Mouse (Mus musculus): Measurements from ENCODE around the gene Sds.

The Sds gene

GRCm38 (mm10) chr5:120476296-120476695 lies at the start of gene Sds:
Sds (plus strand) TSS chr5:120476526.
- in situ Hi-C loops (cut with MseI, MboI): no loop called here

GRCm38 (mm10) chr5:120426572-120426971 lies 49.8 kb upstream of the Sds start:
- in situ Hi-C loops (cut with MseI, MboI): no loop called here

- in situ Hi-C loops (cut with MseI, MboI): no loop called here
Observed at GRCm38 (mm10) chr5:120427451-120427938, 48.8 kb upstream of the Sds start.

- in situ Hi-C loops (cut with MseI, MboI): no loop called here
Observed at GRCm38 (mm10) chr5:120428189-120428838, 48.0 kb upstream of the Sds start.

- in situ Hi-C loops (cut with MseI, MboI): no loop called here
Observed at GRCm38 (mm10) chr5:120428990-120429389, 47.3 kb upstream of the Sds start.

- in situ Hi-C loops (cut with MseI, MboI): no loop called here
Observed at GRCm38 (mm10) chr5:120429692-120430091, 46.6 kb upstream of the Sds start.

GRCm38 (mm10) chr5:120431001-120431583 lies 45.2 kb upstream of the Sds start:
- in situ Hi-C loops (cut with MseI, MboI): no loop called here

- in situ Hi-C loops (cut with MseI, MboI): no loop called here
Observed at GRCm38 (mm10) chr5:120431649-120432485, 44.5 kb upstream of the Sds start, which contains the start of gene Lhx5. Lhx5 (plus strand) TSS chr5:120431699.

- in situ Hi-C loops (cut with MseI, MboI): no loop called here
Observed at GRCm38 (mm10) chr5:120432486-120433015, 43.8 kb upstream of the Sds start.

- in situ Hi-C loops (cut with MseI, MboI): no loop called here
Observed at GRCm38 (mm10) chr5:120433135-120433760, 43.1 kb upstream of the Sds start.

GRCm38 (mm10) chr5:120434231-120434735 lies 42.0 kb upstream of the Sds start:
- in situ Hi-C loops (cut with MseI, MboI): no loop called here

- in situ Hi-C loops (cut with MseI, MboI): no loop called here
Observed at GRCm38 (mm10) chr5:120435006-120435681, 41.2 kb upstream of the Sds start.

GRCm38 (mm10) chr5:120435731-120436501 lies 40.4 kb upstream of the Sds start:
- in situ Hi-C loops (cut with MseI, MboI): no loop called here

GRCm38 (mm10) chr5:120436885-120437495 lies 39.3 kb upstream of the Sds start:
- in situ Hi-C loops (cut with MseI, MboI): no loop called here

GRCm38 (mm10) chr5:120437539-120437938 lies 38.8 kb upstream of the Sds start:
- in situ Hi-C loops (cut with MseI, MboI): no loop called here

- in situ Hi-C loops (cut with MseI, MboI): no loop called here
Observed at GRCm38 (mm10) chr5:120437986-120438385, 38.3 kb upstream of the Sds start.

- in situ Hi-C loops (cut with MseI, MboI): no loop called here
Observed at GRCm38 (mm10) chr5:120438469-120438868, 37.9 kb upstream of the Sds start.

GRCm38 (mm10) chr5:120438991-120439710 lies 37.2 kb upstream of the Sds start:
- in situ Hi-C loops (cut with MseI, MboI): no loop called here

Measured in mouse trophoblast stem cell (cell line).